Comparison of ENCODE assay signal across 8 mouse cellular contexts in the genomic region with DNA sequence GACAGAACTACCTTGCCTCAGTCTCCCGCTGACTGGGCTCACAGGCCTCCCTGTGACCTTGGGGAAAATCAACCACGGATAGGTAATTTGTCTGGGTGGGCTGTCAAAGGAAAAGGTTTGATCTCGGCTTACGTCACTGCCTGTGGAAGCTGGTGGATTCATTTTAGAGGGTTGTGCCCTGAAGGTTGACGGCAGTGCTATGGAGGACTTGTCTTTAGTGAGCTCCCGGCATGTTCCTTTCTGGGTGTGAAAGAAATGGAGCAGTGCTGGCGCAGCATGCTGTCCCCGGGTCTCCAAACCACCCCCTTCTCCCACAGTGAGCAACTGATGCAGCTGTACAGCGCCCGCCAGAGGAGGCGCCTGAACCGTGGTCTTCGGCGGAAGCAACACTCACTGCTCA. TPM values are rescaled to one million over a fixed set of nuclear protein-coding genes. Genes with fewer than 3 reads are reported as not detected.
DNase-seq lines count a peak whose midpoint lies in the region; ATAC-seq and TF ChIP-seq lines count a peak whose summit lies in the region.

No protein-coding gene starts in this region.

- no peak for TF ChIP-seq CTCF in lung, adult 2 months (IDR thresholded peaks at IDR 0.05; ENCODE audit: insufficient read depth, low read length)

- H3K4me2 ChIP-seq in hindbrain, embryonic 15.5 days = peak overlapping the region; percentile 84

- peaks cover 3% of the 10 kb centered on the region; the same call in 1 of the 2 replicates for H3K4me1 ChIP-seq in lung, adult 2 months (ENCODE audit: control insufficient read depth, insufficient read depth, low read length)
- peaks cover 57% of the 10 kb centered on the region for H3K4me1 ChIP-seq in hindbrain, embryonic 15.5 days (replicated peaks)

- no peak for DNase-seq in lung, adult 2 months
- DNase-seq in lung, postnatal 10 days = no peak
- peak; percentile 28 for DNase-seq in adipocyte (ENCODE audit: low spot score)
- DNase-seq in naive thymus-derived CD4-positive, alpha-beta T cell, adult 2 months (ENCODE audit: low read depth) = peak; percentile 44
- no peak for DNase-seq in cerebellum, postnatal 4 days (ENCODE audit: low spot score in 2 of 2)
- no peak for DNase-seq in gastrocnemius, postnatal 25 days
- DNase-seq in right cerebral cortex, postnatal 4 days = no peak

- H3K36me3 ChIP-seq in hindbrain, embryonic 15.5 days = peaks cover 22% of the 10 kb centered on the region

- WGBS in lung, adult 2 months = 15% methylated on average over 14 of the region's 14 CpGs
- 19% methylated on average over 14 of the region's 14 CpGs for WGBS in hindbrain, embryonic 15.5 days

- H3K4me3 ChIP-seq in lung, adult 2 months (replicated peaks; ENCODE audit: extremely low read depth, low read depth, low read length) = peak overlapping the region; percentile 67
- peak overlapping the region; percentile 85 for H3K4me3 ChIP-seq in hindbrain, embryonic 15.5 days

- H3K9me3 ChIP-seq in hindbrain, embryonic 15.5 days = no peaks in the 10 kb centered on the region

- TF ChIP-seq POLR2A in lung, adult 2 months (IDR thresholded peaks at IDR 0.05; ENCODE audit: borderline replicate concordance, extremely low read depth, low read depth, low read length) = no peak

- no peak for ATAC-seq in hindbrain, embryonic 15.5 days (ENCODE audit: low FRiP score, low read depth)

- peak overlapping the region; percentile 93 for H3K27ac ChIP-seq in hindbrain, embryonic 15.5 days (replicated peaks)

- H3K9ac ChIP-seq in hindbrain, embryonic 15.5 days = peak overlapping the region; percentile 96

- no peaks in the 10 kb centered on the region for H3K27me3 ChIP-seq in hindbrain, embryonic 15.5 days

RNA-seq across cellular contexts. Expression of gene Rps15, which starts 1.1 kb away (rescaled TPM):
- polyA plus RNA-seq in lung, adult 2 months (2012; rRNA removed) = 1,318 and 1,397 TPM in 2 replicates
- 551 and 587 TPM in 2 replicates for polyA plus RNA-seq in hindbrain, embryonic 15.5 days (2015; fragmentation: Nextera tagmentation; extraction: Ambion mirVana)
- total RNA-seq in gastrocnemius, postnatal 25 days (2021) = 100 to 1,000 TPM; 575 to 593 TPM

RNA-seq across cellular contexts. Expression of gene Apc2, which starts 2.5 kb away (rescaled TPM):
- polyA plus RNA-seq in lung, adult 2 months (2012; rRNA removed) = 3.8 and 4.1 TPM in 2 replicates
- polyA plus RNA-seq in hindbrain, embryonic 15.5 days (2015; fragmentation: Nextera tagmentation; extraction: Ambion mirVana) = 175 and 181 TPM in 2 replicates
- under 1 TPM; 0.59 to 0.82 TPM for total RNA-seq in gastrocnemius, postnatal 25 days (2021)

RNA-seq across cellular contexts. Expression of gene 2310011J03Rik, which starts 27.0 kb away (rescaled TPM):
- polyA plus RNA-seq in lung, adult 2 months (2012; rRNA removed) = 58.4 and 62.4 TPM in 2 replicates
- 29.8 and 30.1 TPM in 2 replicates for polyA plus RNA-seq in hindbrain, embryonic 15.5 days (2015; fragmentation: Nextera tagmentation; extraction: Ambion mirVana)
- total RNA-seq in gastrocnemius, postnatal 25 days (2021) = 1 to 10 TPM; 6.5 to 7.0 TPM

RNA-seq across cellular contexts. Expression of gene Dazap1, which starts 32.0 kb away (rescaled TPM):
- 65.9 and 68.5 TPM in 2 replicates for polyA plus RNA-seq in lung, adult 2 months (2012; rRNA removed)
- 46.9 and 51.3 TPM in 2 replicates for polyA plus RNA-seq in hindbrain, embryonic 15.5 days (2015; fragmentation: Nextera tagmentation; extraction: Ambion mirVana)
- total RNA-seq in gastrocnemius, postnatal 25 days (2021) = 10 to 100 TPM; 40.1 to 43.6 TPM

RNA-seq across cellular contexts. Expression of gene Gamt, which starts 32.5 kb away (rescaled TPM):
- 26.4 and 29.7 TPM in 2 replicates for polyA plus RNA-seq in lung, adult 2 months (2012; rRNA removed)
- polyA plus RNA-seq in hindbrain, embryonic 15.5 days (2015; fragmentation: Nextera tagmentation; extraction: Ambion mirVana) = 24.6 and 28.1 TPM in 2 replicates
- total RNA-seq in gastrocnemius, postnatal 25 days (2021) = 10 to 100 TPM; 50.9 to 53.1 TPM

Comparison
In these comparisons a context has a peak if more than half of its experiments do, and no peak if none do; other contexts are left out.
1. DNase-seq: peak in adipocyte (single experiment) and naive thymus-derived CD4-positive, alpha-beta T cell, adult 2 months (single experiment); none in lung, adult 2 months (single experiment), lung, postnatal 10 days (single experiment), cerebellum, postnatal 4 days (0 of 2), gastrocnemius, postnatal 25 days (single experiment) and right cerebral cortex, postnatal 4 days (single experiment).
2. RNA of gene Apc2, which starts 2.5 kb away (polyA plus RNA-seq): 175 to 181 TPM in hindbrain, embryonic 15.5 days; 3.8 to 4.1 TPM in lung, adult 2 months; every median in the first group is over 10 times any median in the second.